Mouse (Mus musculus) embryo, embryonic 10 days (tissue): ENCODE results near the gene Cbfa2t3.

ENCODE experiments used
- DNase-seq: peaks from one replicate; pipeline ENCODE4 v3.0.0-alpha.2; 2015; ENCODE audit warnings: low spot score

Gene Cbfa2t3

GRCm38 (mm10) chr8:122665667-122666316 lies 33.1 kb downstream of the Cbfa2t3 start:
- DNase-seq: no peak

- peak; percentile 26 for DNase-seq
Measured at GRCm38 (mm10) chr8:122665221-122665620, 33.7 kb downstream of the Cbfa2t3 start.

DNA sequence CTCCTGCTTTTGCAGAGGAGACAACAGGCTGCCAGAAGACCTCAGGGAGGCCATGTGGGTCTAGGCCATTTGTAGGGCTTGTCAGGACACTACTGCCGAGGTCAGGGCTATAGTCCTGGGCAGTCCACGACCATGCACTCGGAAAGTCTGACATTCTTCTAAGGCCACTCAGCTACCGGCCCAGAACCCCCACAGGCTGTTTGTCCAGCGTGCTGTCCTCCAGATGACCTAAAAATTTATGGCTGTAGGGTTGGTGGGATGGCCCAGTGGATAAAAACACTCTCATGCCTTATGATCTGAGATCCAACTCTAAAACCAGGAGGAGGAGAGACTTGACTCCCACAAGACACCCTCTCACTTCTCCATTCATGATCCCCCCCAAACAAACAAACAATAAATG lies 35.2 kb downstream of the Cbfa2t3 start:
- DNase-seq: no peak

- no peak for DNase-seq
Measured at GRCm38 (mm10) chr8:122663106-122663505, 35.8 kb downstream of the Cbfa2t3 start.

GRCm38 (mm10) chr8:122661894-122662293 lies 37.0 kb downstream of the Cbfa2t3 start:
- DNase-seq: no peak

DNA sequence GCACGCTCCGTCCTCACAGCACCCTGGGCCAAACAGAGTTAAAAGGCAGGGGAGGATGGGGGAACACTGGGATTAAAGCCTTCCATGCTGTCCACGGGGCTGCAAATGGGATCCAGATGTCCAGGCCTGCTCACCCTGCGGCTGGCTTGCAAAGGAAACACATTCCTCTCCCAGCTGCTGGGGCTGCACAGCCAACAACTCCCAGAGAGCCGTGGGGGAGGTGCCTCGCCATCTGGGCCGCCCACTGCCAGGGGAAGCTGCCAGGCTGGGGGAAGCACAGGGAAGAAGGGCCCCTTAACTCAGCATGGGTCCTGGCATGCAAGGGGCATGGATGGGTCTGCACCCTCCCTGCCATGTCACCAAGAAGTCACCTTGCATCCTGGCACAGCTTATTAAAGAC lies 37.8 kb downstream of the Cbfa2t3 start:
- DNase-seq: peak; percentile 86

DNA sequence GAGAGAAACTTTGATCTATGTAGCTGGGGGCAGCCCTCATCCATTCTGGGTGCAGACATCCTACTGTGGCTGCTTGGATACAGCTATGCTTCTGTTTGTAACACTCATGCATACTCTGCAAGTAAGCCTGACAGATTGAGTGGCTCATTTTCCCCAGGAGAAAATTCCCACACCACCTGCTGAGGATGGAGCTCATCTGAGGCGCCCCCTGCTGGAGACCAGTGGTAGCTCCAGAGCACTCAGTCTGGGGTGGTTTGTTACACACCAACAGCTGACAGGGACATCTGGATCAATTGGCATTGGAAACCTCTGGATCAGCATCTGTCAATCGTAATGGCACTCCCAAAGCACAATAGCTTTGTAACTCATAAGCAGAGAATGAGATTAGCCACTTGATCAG lies 38.9 kb downstream of the Cbfa2t3 start:
- no peak for DNase-seq

DNA sequence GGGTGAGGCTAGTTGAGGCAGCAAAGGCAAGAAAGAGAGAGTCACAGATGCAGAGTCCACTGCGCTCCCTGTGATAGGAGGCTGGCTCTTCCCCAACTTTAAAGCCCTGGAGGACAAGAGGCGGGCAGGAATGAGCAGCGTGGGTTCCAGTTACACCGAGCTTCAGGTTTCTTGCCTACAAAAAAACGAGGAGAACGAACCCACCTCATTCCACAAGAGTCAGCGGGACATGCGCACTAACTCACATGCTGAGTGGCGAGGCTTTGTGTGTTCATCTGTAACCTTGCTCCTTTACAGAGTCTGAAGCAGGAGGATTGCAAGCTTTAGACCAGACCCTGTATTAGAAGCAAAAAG lies 40.1 kb downstream of the Cbfa2t3 start:
- DNase-seq: peak; percentile 45

DNA sequence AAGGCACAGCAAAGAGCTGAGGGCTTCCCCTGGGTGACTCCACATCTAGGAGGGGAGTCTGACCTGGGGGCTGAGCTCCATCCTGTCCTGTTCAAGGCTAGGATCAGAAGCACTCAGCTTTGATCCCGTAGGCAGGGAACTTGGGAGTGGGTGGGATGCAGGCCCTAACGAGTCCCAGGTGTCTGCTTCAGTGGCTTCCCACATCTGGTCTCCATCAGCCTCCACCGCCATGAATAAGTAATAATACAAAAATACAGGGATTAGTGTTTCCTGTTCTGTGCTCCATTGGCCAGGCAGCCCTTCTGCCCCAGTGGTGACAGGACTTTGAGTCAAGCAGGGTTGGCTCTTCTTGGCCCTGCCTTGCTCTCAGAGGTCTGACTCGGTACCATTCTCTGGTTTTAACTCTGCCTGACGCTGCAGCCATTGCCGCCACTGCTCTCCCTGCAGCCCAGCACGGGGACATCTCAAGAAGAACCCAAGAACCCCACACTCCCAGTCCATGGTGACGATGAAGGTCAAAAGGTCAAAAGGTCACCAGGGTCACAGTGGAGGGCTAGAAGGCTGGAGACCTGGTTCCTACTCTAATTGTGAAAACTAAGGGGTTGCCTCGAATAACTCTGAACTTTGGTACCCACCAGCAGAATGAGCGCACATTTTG lies 40.6 kb downstream of the Cbfa2t3 start:
- DNase-seq: peak; percentile 83

DNA sequence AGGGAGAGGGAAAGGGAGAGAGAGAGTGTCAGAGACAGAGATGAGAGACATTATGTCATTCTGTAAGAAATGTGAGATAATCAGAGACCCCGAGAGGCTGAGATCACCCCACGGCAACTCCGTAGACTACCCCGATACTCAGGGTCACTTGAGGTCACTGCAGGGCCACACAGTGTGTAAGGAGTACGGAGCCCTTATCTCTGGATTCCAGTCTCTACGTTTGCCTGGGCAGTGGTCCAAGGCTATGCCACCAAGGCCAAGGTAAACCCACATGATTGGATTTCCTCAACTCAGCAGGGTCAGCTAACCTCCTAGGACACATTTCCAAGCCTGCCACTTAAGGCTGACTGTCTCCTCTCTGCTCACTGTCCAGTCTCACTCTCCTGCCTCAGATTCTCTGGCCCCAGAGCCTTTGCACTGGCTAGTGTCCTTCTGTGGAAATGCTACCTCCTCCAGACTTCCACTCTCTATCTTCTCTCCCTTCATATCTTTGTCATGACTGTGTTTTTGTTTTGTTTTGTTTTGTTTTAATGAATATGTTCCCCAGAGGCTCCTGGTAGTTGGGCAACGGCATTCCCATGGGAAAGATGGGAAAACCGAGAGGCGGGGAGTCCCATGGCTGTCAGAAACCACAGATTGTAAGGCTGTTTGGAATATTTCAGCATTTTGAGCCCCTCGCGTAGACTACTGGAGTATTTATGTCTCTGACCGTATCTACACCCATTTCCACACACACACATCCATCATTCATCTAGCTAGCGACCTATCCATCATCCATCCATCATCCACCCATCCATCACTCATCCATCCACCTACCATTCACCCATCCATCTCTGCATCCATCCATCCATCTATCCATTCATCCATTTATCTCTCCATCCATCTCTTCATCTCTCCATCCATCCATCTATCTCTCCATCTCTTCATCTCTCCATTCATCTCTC lies 42.6 kb downstream of the Cbfa2t3 start:
- DNase-seq: no peak

- DNase-seq: peak; percentile 34
Measured at GRCm38 (mm10) chr8:122654768-122655167, 44.1 kb downstream of the Cbfa2t3 start.

DNA sequence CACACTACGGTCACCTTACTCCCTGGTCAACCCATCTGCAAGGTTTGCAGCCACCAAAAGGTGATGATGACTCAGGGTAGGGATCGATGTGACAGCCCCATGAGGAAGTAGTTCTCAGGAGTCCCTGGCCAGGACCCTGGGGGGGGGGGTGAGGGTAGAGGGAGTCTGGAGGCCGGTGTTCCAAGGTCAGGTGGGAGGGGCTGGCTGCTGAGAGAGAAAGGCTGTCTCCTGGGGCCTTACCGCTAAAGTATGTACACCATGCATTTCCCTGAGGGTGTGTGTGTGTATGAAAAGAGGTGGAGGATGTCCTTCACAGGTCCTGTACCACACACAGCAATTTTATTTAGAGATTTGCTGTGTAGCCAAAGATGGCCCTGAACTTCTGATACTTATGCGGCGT lies 46.3 kb downstream of the Cbfa2t3 start:
- DNase-seq: no peak

- DNase-seq: no peak
Measured at GRCm38 (mm10) chr8:122651326-122651921, 47.5 kb downstream of the Cbfa2t3 start.

- peak; percentile 57 for DNase-seq
Measured at GRCm38 (mm10) chr8:122648192-122648970, 50.5 kb downstream of the Cbfa2t3 start.

GRCm38 (mm10) chr8:122646337-122646736 lies 52.6 kb downstream of the Cbfa2t3 start:
- DNase-seq: no peak

DNA sequence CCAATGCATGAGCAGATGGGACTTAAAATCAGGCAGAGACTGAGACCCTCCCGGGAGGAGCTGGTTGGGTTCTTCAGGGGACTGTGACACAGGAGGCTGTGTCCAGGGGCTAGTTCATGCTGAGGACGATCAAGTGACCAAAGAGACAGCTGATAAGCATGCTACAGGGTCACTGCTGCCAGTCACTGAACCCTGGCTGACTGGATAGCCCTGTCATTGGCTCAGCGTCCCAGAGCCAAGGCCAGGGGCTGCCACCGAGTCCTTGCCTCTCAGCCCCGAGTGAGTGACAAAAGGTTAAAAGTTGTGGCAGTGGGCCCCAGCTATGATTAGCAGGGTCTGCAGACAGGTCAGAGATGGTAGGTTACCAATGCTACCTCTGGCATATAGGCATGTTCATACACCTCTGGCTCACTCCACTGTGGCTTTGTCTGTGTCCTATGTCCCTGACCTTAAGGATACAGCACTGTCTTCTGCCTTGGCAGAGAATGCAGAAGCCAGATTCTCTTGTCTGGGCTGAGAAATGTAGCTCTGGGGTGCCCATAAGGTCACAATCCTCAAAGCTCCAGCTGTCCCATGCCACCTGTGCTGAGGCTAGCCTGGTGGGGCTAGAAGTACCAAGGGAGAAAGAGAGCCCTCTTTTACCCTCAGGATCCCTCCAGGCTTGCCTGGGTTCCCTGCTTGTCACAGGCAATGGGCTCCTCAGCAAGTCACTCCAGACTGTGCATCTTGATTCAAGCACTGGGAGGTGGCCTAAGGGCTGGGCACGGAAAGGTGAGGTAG lies 54.5 kb downstream of the Cbfa2t3 start:
- DNase-seq: no peak

- no peak for DNase-seq
Measured at GRCm38 (mm10) chr8:122642071-122642470, 56.8 kb downstream of the Cbfa2t3 start.

DNA sequence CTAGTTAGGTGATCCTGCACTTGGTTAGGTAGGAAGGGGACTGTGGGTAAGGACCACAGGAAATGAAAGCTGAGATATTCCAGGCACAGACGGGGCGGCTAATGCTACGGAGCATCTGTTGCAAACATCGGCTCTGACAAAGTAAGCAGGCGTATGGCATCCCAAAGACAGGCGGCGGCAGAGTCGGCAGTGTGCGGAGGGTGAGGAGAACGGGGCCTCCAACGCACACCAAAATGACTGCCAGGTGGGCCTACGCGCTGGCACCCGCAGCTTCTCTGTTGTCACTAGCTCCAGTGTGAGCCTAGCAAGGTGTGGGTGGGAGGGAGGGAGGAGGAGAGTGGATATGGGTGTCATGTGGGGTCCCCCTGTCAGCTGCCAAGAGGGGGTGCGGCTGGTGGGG lies 57.5 kb downstream of the Cbfa2t3 start:
- no peak for DNase-seq

- no peak for DNase-seq
Measured at GRCm38 (mm10) chr8:122640825-122641224, 58.1 kb downstream of the Cbfa2t3 start.

DNA sequence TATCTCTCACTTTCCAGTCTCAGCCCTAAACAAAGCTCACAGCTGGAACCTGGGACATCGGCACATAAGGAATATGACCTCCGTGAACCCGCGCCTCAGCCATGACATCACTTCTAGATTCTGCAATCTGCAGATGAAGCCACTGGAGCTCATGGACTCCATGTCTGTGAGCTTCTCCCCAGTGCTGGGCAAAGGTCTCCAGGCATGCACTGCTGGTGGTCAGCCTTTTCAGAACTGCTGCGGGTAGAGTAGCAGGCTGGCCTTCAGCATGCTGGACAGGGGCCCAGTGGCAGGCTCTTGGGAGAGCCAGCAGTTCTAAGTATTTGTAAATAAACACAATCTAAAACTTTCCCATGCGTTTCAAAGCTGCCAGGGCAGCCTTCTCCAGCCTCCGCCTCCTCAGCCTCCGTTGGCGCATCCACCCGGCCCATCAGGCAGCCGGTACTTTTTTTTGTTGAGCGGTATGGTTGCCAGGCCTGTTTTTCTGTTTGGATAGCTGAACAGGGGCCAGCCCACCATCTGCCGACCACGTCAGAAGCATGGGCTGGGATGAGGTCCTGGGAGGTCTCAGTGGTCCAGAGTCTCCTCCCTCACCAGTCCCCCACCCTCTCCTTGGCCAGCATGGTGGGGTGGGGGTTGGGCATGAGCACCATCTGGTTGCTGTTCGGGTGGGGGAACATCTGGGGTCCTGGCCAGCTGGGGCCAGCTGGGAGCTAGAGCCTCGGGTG lies 59.2 kb downstream of the Cbfa2t3 start:
- peak; percentile 74 for DNase-seq
